Mouse (Mus musculus): Measurements from ENCODE around the gene Proz.
"Not testable (repeated sequence)": the region's sequence is repeated elsewhere in the genome, so short reads cannot be mapped to it uniquely, and the experiment has no call there.

Proz gene

DNA sequence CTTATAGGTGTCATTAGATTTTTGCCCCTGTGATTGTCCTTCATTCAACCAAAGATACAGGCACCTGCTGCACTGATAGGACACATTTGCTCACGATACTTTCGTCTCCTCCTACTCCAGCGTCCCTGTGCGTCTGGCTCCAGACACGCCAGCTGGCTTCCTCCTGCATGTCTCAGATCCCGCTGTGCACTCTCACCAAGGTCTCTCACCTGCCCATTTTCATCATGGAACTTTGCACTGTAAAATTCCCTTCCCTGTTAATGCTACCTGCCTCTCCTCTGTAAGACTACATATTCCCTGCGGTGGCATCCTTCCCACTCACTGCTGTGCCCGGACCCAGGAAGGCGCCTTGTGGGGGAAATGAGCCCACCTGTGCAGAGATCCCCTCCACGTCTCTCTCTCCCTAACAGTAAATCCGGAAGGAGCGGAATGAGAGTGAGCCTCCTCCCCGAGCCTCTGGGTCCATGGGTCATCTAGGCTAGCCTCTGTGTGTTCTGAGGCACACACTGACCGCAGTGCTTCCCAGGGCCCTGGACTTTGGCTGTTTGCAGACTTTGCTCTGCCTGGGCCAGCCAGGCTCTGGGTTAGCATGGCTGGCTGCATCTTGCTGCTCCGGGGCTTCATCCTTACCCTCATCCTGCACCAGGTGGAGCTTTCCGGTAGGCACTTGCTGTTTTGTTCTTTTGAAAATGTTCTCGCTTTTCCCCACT lies at the start of gene Proz:
Proz (plus strand) TSS at position 474 of the 710 bp plus-strand sequence.
- no peak for DNase-seq (ENCODE audit: low spot score in 2 of 2)

DNA sequence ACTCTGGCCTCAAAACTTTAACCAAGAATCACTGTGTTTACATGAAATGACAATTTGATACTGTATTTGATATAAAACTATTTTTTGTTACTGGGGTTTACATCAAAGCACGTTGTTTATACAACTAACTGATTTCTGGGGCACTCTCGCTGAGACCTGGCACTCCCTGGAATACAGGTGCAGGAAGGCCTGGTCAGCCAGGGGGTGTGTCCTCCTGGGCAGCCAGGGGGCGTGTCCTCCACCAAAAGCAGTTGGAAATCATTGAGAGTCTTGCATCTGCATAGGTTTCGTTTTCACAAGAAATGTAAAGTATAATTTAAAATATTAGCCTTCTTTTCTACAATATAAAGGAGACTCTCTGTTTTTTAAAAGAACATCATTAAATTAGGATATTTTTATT lies 41.2 kb upstream of the Proz start:
- no peak for DNase-seq (ENCODE audit: low spot score in 2 of 2)

DNA sequence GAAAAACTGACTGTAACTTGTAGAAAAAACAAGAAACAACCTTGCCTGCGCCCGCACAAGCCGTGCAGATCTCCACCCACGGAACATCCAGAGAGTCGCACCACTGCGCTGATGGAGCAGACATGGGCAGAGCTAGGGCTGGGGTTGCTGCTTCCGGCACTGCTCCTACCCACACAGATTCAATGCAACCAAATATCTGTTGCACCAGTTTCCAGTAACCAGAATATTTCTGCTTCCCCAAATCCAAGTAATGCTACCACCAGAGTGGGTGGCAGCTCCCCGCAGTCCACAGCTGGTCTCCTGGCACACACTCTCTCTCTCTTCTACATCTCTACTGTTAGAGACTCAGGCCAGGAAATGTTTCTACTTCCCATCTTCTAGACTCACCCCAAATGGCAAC lies 38.9 kb upstream of the Proz start:
- peak; percentile 54 to 67 for DNase-seq (ENCODE audit: low spot score in 2 of 2)

DNA sequence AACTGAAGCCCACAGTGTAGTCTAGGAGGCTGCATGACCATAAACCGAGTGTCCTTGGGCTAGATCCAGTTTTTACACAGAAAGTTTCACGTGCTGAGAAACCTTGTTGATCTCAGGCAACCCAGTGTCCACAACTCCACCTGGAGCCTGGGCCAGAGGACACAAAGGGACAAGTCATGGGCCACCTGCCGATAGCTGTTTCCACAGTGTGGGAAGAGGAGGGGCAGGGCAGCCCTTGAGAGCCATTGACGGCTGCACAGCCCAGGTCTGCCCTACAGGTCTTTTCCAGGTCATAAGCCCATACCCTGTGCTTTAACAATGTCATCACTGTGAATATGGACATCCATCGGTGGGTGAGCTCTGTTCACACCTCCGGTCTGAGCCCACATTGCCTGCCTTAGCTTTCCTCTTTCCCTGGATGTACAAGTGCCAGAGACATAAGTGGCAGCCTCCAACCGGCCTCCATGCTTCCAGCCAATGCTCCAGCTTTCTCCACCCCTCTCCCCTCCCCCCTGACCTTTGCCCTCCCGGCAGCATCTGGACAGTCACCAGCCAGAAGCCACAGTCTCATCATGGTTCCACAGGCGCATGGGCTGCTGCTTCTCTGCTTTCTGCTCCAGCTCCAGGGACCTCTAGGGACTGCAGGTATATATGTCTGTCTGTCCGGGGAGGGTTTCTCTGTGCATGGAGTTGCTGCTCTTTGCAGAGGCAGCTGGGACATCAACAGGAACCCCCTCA lies 35.1 kb upstream of the Proz start, which contains the start of gene F7:
F7 (plus strand) TSS at position 548 of the 738 bp plus-strand sequence.
- no peak for DNase-seq (ENCODE audit: low spot score in 2 of 2)

DNA sequence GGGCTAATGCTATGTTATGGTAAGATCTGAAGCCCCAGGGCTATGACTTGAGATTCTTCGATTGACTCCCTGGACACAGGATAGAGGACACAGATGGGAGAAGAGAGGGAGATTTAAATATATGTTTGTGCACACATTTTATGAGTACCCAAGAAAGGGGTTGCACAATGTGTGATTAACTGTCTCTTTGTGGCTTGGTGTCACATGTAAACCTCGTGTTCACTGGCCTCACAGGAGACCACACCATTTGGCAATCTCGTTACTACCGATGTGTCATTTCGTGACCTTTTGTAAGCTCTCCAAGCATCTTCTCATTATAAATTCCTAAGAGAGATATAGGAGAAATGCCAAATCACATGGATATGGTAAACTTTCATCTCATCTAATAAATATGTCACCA lies 33.1 kb upstream of the Proz start:
- no peak for DNase-seq (ENCODE audit: low spot score in 2 of 2)

DNA sequence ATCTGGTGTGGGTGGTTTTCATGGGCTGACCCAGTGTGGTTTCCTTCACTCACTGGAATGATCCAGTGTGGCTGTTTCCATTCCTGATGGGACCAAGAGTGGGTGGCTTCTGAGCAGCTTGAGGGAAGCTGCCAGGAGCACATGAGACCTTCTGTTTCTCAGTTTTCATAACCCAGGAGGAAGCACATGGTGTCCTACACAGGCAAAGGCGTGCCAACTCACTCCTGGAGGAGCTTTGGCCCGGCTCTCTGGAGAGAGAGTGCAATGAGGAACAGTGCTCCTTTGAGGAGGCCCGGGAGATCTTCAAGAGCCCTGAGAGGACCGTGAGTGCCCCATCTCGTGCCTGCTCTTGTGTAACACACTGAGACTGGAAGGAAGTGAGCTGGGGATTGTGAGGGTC lies 32.2 kb upstream of the Proz start:
- peak; percentile 71 to 81 for DNase-seq (ENCODE audit: low spot score in 2 of 2)

DNA sequence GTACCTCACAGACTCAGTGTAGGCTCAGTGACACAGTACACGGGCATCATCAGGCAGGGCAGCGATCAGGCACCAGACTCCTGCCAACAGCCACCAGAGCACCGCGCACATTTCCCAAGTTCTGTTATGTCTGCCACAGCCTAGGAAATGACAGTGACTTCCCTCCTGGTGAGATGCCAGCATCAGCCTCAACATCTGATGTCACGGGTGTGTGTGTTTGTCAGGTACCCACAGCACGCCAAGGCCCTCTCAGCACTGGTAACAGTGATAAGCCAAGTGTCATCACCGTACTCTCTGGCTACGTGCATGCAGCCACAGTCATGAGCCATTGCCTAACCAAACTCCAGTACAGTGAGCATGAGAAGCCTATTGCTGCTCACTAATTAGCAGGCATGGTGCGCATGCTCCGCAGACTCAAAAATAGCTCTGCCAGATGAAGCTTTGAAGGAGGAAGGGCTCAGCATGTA lies 24.3 kb upstream of the Proz start:
- DNase-seq (ENCODE audit: low spot score in 2 of 2) = peak; percentile 24 to 50

DNA sequence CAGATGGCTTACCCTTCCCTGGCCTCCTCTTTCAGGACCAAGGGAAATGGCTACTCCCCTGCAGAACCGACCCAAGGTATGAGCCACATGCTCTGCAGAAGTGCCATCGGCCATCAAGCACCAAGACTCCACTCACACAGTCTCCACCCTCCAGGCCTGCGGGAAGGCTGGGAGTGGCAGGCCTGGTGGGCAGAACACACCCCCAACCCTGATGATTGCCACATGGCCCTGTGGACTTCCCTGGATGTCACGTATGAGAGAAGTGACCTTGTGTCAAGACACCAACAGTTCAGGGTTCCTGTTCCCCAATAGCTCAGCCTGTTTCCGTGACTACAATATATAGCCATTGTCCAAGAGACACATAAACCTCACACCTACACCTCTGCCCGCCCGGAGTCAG lies 23.7 kb upstream of the Proz start, which contains the start of gene F10:
F10 (plus strand) TSS at position 294 of the 400 bp plus-strand sequence.
- DNase-seq (ENCODE audit: low spot score in 2 of 2) = no peak

DNA sequence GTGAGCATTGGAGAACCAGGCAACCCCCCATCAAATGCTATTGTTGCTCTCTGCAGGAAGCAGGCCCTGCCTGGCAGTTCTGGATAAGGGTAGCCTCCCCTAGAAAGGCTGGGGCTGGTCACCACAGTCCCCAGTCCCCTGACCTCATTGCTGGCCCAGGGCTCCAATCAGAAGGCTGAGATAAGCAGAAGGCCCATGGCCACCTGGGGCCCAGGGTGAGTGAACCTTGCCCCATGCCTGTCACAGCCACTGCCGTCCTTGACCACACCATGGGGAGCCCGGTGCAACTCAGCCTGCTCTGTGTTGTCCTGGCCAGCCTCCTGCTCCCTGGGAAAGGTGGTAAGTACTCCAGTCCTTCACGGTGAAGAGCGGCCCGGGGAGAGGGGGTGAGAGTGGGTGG lies 23.1 kb upstream of the Proz start:
- no peak for DNase-seq (ENCODE audit: low spot score in 2 of 2)

DNA sequence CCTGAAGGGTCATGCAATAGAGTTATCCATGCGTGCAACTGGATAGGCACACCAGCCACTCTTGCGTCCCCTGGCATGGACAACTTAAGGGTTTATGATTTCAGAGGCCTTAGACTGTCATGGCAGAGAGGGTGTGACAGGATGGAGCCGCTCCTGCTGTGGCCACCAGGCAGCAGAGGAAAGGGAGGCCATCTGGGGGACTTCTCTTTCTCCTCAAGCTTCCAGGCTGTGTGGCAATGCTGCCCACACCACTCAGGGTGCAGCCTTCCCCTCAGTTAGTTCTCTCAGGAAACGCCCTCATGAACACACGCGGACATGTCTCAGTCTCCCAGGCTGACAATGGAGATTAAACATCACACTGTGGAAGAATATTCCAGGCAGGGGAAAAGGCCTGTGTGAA lies 21.7 kb upstream of the Proz start:
- no peak for DNase-seq (ENCODE audit: low spot score in 2 of 2)

DNA sequence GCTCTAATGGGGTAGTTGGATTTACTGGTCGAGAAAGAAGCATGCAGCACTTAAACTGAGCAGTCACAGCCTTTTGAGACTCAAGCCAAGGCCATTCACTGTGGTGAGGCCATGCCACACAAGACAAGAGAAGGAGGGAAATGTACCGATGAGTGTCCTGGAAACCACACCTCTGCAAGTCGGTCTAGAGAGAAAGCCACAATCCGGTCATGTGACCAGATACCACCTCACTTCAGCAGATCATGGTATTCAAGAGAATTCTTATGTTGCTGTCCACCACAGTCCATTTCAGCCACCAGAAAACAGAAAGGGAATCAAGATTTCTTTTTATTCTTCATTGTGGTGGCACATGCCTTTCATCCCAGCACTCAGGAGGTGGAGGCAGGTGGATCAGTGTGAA lies 19.3 kb upstream of the Proz start:
- DNase-seq (ENCODE audit: low spot score in 2 of 2) = no peak

DNA sequence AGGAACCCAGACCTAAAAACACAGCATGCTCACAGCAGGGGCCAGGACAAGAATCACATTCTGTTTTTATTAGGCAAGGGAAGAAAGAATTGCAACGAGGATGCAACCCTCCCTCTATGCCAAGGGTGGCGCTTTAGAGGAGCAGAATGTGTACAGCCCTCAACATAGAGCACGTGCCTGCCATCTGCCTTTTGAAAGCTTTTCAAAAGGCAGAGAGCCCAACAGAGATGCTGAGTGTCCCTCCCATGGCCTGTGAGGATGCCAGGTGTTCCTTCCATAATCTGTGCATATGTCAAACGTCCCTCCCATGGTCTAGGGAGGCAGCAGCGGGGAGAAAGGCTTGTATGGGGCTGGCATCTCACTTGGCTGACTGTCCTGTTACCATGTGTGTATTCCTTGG lies 13.1 kb upstream of the Proz start:
- DNase-seq (ENCODE audit: low spot score in 2 of 2) = no peak

DNA sequence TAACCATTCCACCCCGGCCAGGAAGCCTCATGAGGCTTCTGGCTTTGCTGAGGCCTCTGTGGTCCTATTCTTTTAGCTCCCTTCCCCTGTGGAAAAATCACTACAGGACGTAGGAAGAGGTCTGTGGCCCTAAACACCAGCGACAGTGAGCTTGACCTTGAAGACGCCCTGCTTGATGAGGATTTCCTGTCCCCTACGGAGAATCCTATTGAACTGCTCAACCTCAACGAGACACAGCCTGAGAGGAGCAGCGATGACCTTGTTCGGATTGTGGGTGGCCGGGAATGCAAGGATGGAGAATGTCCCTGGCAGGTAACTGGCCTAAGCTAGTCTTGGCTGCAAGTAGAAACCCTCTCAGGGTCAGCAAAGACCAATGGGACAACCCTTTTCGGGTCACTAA lies 10.2 kb upstream of the Proz start:
- DNase-seq (ENCODE audit: low spot score in 2 of 2) = no peak

DNA sequence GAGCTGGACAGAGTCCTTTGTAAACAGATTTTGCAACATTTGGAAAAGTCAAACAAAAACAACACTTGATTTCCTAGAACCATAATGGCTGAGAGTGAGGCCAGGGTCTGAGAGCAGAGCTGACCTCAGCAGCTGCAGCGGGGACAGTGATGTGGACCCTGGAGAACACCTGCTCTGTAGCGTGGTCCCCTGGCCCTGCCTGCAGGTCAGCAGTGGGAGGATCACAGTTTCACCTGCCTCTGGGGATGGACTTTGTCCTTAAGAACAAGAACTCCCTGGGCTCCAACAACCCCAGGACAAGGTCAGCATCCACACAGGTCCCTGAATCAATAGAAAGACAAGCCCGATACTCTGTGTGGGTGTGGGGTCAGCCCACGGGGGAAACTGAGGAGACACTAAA lies 3.4 kb upstream of the Proz start:
- DNase-seq (ENCODE audit: low spot score in 2 of 2) = no peak

DNA sequence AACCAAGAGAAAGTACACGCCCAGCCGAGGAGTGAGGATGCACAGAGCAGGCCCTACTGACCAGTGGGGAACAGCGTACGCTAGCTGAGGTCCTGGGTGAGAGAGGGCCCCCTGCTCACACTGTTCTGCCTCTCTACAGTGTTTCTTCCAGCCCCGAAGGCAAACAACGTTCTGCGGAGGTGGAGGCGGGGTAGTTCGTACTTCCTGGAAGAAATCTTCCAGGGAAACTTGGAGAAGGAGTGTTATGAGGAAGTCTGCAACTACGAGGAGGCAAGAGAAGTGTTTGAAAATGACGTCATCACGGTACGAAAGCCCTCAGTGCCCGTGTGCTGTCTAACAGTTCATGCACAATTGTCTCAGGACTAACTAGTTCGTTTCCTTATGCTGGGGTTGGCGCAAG lies 2.4 kb downstream of the Proz start:
- no peak for DNase-seq (ENCODE audit: low spot score in 2 of 2)

DNA sequence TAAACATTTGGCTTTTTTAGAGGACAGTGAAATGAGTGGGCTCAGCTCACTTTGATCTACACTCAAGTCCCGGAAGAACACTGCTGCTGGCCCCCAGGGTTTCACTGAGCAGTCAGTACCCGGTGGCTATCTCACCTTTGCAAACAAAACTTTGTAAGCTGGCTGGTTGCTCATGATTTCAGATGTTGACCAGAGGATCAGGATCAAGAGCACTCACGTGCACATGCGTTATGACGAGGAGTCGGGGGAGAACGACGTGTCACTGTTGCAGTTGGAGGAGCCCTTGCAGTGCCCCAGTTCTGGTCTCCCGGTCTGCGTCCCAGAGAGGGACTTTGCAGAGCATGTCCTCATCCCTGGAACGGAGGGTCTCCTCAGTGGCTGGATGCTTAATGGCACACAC lies 12.5 kb downstream of the Proz start:
- no peak for DNase-seq (ENCODE audit: low spot score in 2 of 2)

DNA sequence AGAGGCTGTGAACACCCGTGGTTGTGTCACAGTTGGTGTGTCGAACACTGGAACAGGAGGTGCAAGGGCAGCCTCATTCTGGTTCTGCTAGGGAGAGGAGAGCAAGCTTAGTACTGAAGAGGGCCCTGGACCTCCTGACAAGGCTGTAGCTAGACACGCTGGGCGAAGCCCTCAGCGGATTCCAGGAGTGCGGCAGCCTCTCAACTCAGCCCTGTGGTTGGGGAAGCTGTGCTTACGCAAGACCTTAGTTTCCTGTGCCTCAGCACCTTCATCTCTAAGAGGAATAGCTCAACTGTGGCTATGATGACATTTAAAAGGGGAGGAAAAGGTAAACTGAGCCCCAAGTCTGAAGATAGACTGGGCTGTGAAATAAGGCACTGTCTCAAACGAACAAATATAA lies 14.3 kb downstream of the Proz start:
- DNase-seq (ENCODE audit: low spot score in 2 of 2) = no peak

DNA sequence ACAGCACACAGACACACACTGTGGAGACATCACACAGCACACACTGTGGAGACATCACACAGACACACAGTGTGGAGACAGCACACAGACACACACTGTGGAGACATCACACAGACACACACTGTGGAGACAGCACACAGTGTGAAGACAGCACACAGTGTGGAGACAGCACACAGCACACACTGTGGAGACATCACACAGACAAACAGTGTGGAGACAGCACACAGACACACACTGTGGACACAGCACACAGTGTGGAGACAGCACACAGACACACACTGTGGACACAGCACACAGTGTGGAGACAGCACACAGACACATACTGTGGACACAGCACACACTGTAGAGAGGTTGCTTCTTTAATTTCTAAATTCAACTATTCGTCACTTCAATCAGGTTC lies 14.9 kb downstream of the Proz start:
- not testable (repeated sequence) for DNase-seq (ENCODE audit: low spot score in 2 of 2)

DNA sequence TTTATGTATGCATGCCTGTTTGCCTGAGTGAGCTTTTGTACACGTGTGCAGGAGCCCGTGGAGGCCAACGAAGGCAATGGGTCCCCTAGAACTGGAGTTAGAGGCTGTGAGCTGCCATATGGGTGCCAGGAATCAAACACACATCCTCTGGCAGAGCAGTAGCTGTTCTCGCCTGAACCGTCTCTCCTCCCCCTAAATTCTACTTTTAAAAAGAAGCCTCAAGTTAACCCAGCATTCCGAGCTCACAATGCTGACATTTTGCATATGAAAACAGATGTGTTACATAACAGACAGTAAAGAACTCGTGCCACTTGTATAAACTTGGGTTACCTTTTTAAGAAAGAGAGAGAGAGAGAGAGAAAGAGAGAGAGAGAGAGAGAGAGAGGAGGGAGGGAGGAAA lies 16.8 kb downstream of the Proz start:
- DNase-seq (ENCODE audit: low spot score in 2 of 2) = peak in 1 of 2 experiments; percentile 4

DNA sequence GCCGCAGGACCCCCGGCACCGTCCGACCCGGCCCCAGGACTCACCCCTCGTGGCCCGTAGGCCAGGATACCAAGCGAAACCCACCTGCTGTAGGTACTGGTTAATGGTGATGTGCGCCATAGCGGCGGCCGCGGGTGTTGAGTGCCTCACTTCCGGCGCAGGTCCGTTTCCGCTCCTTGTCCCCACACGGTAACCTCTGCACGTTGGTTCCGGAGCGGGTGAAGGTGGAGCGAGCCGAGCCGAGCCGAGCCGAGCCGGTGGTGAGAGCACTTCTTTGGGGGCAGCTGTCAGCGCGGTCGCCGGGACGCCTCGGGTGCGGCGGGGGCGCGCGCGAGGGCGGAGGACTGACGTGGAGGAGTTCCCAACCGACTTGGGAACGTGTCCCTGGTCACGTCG lies 44.0 kb downstream of the Proz start:
- DNase-seq (ENCODE audit: low spot score in 2 of 2) = peak; percentile 91 to 93

DNA sequence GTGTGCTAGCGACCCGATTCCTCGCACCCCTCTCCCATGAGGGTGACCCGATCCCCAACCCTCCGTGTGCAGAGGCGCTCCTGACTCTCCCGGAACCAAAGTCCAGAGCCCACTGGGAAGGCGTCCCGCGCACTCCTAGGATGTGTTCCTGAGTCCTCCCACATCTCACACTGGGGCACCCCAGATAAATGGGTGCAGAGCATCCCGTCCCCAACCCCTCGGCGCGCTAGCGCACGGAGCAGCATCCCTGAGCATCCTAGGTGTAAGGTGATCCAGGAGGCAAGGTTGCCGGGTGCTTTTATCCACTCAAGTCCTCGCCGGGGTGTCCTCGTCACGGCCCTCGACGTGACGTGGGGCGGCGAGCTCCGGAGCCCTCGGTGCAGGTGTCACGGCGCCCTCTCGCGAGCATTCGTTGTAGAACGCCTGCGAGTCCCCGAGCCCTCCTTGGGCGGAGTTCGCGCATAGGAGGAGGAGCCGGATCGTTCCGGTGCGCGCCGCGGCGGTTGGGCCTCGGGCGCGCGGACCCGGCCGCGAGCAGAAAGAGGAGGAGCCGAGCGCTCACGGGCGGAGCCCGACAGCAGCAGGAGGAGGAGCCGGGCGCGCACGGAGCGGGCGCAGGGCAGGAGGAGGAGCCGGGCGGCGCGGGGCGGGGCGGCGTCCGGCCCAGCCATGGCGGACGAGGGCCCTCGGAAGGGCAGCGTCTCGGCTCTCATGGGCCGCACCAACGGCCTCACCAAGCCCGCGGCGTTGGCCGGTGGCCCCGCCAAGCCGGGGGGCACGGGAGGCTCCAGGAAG lies 44.6 kb downstream of the Proz start, which contains the start of the genes Pcid2 and Cul4a:
Pcid2 (minus strand) TSS at position 373 of the 795 bp plus-strand sequence.
Cul4a (plus strand) TSS at position 535 of the 795 bp plus-strand sequence.
- DNase-seq (ENCODE audit: low spot score in 2 of 2) = peak; percentile 95 to 97

DNA sequence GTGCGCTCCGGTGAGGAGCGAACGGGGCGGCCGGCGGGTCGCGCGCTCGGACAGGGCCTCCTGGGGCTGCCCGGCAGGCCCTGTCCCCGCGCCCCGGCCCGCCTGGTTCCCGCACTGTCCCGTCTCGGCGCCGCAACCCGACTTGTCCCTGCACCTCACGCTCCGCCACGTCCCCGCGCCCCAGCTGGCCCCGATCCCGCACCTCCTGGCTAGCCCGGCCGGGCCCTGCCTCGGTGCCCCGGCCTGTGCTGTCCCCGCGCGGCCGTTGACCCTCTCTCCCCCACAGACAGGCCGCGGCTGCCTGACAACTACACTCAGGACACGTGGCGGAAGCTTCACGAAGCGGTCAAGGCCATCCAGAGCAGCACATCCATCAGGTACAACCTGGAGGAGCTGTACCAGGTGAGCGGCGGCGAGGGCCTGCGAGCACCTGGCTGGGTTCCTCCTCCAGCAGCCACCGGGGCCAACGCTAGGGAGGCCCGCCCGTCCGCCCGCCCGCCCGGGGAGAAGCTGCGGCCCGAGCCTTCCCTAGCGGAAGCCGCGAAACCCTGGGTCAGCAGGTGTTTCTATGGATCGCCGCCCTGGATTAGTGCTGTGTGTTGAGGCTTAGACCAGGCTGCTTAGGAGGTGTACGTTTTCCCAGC lies 45.3 kb downstream of the Proz start:
- DNase-seq (ENCODE audit: low spot score in 2 of 2) = peak; percentile 17 to 21
